Mouse (Mus musculus) CH12.LX (cell line): Measurements from ENCODE around the gene Calcoco2. TPM values are rescaled to one million over a fixed set of nuclear protein-coding genes. Genes with fewer than 3 reads are reported as not detected.
"Not testable (repeated sequence)": the region's sequence is repeated elsewhere in the genome, so short reads cannot be mapped to it uniquely, and the experiment has no call there.

Experiments used
- DNase-seq: peaks from one replicate; pipeline ENCODE4 v3.0.0-alpha.2; 2013; ENCODE audit errors: extremely low read depth
- H3K27ac ChIP-seq: 2 replicates; pipeline ENCODE4 v1.5.1; 2012; ENCODE audit warnings: low read depth, mild to moderate bottlenecking, control low read depth, moderate library complexity; ENCODE audit not compliant: insufficient read depth
- H3K27me3 ChIP-seq: replicated peaks from 2 replicates; pipeline ENCODE3; 2012; ENCODE audit warnings: inconsistent platforms
- H3K36me3 ChIP-seq, 2 experiments: replicated peaks in 1 of 2; 2 replicates each; pipeline versions ENCODE3 to v1.6.1; 2012; ENCODE audit warnings: inconsistent platforms in 1 of 2, low read length in 1 of 2, mild to moderate bottlenecking in 1 of 2, mixed read lengths in 1 of 2, moderate library complexity in 1 of 2; ENCODE audit not compliant: control insufficient read depth in 1 of 2, insufficient read depth in 1 of 2
- H3K4me1 ChIP-seq, 2 experiments: 2 replicates each; pipeline ENCODE4 v1.6.1; 2012; ENCODE audit warnings: inconsistent platforms in 1 of 2, moderate library complexity in 1 of 2; ENCODE audit not compliant: insufficient read depth in 2 of 2, control insufficient read depth in 1 of 2
- H3K4me2 ChIP-seq: 2 replicates; pipeline ENCODE4 v1.6.1; 2012; ENCODE audit warnings: low read depth, mild to moderate bottlenecking, control low read depth; ENCODE audit not compliant: poor library complexity, insufficient read depth, severe bottlenecking
- H3K4me3 ChIP-seq, 3 experiments: fragments of 150-350 bp in 1 of 3; sonication (generic) in 1 of 3; replicated peaks in 1 of 3; 2 replicates each; pipeline versions ENCODE3 to v1.5.1; 2011 to 2012; ENCODE audit warnings: low read depth in 2 of 3, low read length in 2 of 3, mild to moderate bottlenecking in 2 of 3, moderate library complexity in 2 of 3, control low read depth in 1 of 3, improper control_type of control experiment in 1 of 3, inconsistent platforms in 1 of 3, mixed read lengths in 1 of 3; ENCODE audit not compliant: poor library complexity in 1 of 3
- H3K79me2 ChIP-seq: replicated peaks from 2 replicates; pipeline ENCODE4 v1.6.1; 2012; ENCODE audit warnings: mild to moderate bottlenecking, moderate library complexity; ENCODE audit not compliant: control insufficient read depth, poor library complexity, insufficient read depth, severe bottlenecking; ENCODE audit errors: extremely low read depth
- H3K9ac ChIP-seq: 2 replicates; pipeline ENCODE4 v1.6.1; 2012; ENCODE audit warnings: low read depth, mild to moderate bottlenecking, control low read depth, moderate library complexity; ENCODE audit not compliant: insufficient read depth
- H3K9me3 ChIP-seq: replicated peaks from 2 replicates; pipeline ENCODE3; 2012; ENCODE audit warnings: low read length, inconsistent platforms, mixed read lengths
- CHD1 ChIP-seq: IDR thresholded peaks from 2 replicates; pipeline ENCODE4 v1.6.1; 2012; ENCODE audit warnings: low read depth, low read length, improper control_type of control experiment, inconsistent platforms
- CTCF ChIP-seq, 2 experiments: IDR thresholded peaks in 1 of 2; conservative IDR thresholded peaks in 1 of 2; 2 replicates each; pipeline ENCODE4 v1.5.1; 2011 to 2012; ENCODE audit warnings: low read depth in 2 of 2, low read length in 2 of 2, improper control_type of control experiment in 1 of 2, inconsistent platforms in 1 of 2, mild to moderate bottlenecking in 1 of 2, moderate library complexity in 1 of 2
- ELF1 ChIP-seq: IDR thresholded peaks from 2 replicates; pipeline ENCODE4 v1.6.1; 2014; ENCODE audit warnings: low read depth, mild to moderate bottlenecking, inconsistent platforms, low read length, improper control_type of control experiment
- KAT2A ChIP-seq: IDR thresholded peaks from 2 replicates; pipeline ENCODE4 v1.6.1; 2012; ENCODE audit warnings: low read length, improper control_type of control experiment, inconsistent platforms; ENCODE audit not compliant: insufficient replicate concordance
- MAX ChIP-seq: IDR thresholded peaks from 2 replicates; pipeline ENCODE4 v1.6.1; 2011; ENCODE audit warnings: low read length, improper control_type of control experiment
- MEF2A ChIP-seq: IDR thresholded peaks from 2 replicates; pipeline ENCODE4 v1.6.1; 2014; ENCODE audit warnings: low read depth, mild to moderate bottlenecking, inconsistent platforms, low read length, improper control_type of control experiment, borderline replicate concordance
- MXI1 ChIP-seq: IDR thresholded peaks from 2 replicates; pipeline ENCODE4 v1.6.1; 2011; ENCODE audit warnings: mild to moderate bottlenecking, low read depth, low read length, improper control_type of control experiment
- NELFE ChIP-seq: IDR thresholded peaks from 2 replicates; pipeline ENCODE4 v1.6.1; 2011; ENCODE audit warnings: low read depth, low read length, improper control_type of control experiment
- RAD21 ChIP-seq: IDR thresholded peaks from 2 replicates; pipeline ENCODE4 v1.6.1; 2011; ENCODE audit warnings: low read depth, mild to moderate bottlenecking, low read length, improper control_type of control experiment, moderate library complexity
- RCOR1 ChIP-seq: conservative IDR thresholded peaks from 2 replicates; pipeline ENCODE4 v1.6.1; 2012; ENCODE audit warnings: low read depth, mild to moderate bottlenecking, inconsistent platforms, low read length, improper control_type of control experiment
- SIN3A ChIP-seq: IDR thresholded peaks from 2 replicates; pipeline ENCODE4 v1.6.1; 2012; ENCODE audit warnings: low read length, improper control_type of control experiment, inconsistent platforms
- SMC3 ChIP-seq: IDR thresholded peaks from 2 replicates; pipeline ENCODE4 v1.6.1; 2011; ENCODE audit warnings: low read depth, low read length, improper control_type of control experiment
- USF2 ChIP-seq: conservative IDR thresholded peaks from 2 replicates; pipeline ENCODE4 v1.6.1; 2011; ENCODE audit warnings: low read depth, low read length, improper control_type of control experiment
- ZKSCAN1 ChIP-seq: IDR thresholded peaks from 2 replicates; pipeline ENCODE4 v1.6.1; 2012; ENCODE audit warnings: low read depth, inconsistent platforms, low read length, improper control_type of control experiment, borderline replicate concordance
- ZNF384 ChIP-seq: IDR thresholded peaks from 2 replicates; pipeline ENCODE4 v1.6.1; 2012; ENCODE audit warnings: low read depth, low read length, improper control_type of control experiment, inconsistent platforms
- dilution Hi-C: fragments of 300-500 bp; cut with MboI; formaldehyde crosslinking; loops from 2 replicates; pipeline ENCODE4 v1.14.3; 2020; ENCODE audit warnings: low sequenced_read_pairs; ENCODE audit not compliant: extremely low pct_unique_long_range_greater_than_20kb, extremely low pct_ligation_motif_present
- in situ Hi-C: fragments of 300-500 bp; cut with MboI; formaldehyde crosslinking; loops from 3 replicates; pipeline ENCODE4 v1.14.3; 2019; ENCODE audit warnings: low sequenced_read_pairs, low pct_ligation_motif_present, low pct_unique_long_range_greater_than_20kb, mixed read lengths
- polyA plus RNA-seq: library from polyadenylated mRNA; unstranded; fragments of >175 nt; gene quantifications from 2 replicates; pipeline ENCODE4 v1.2.1, GENCODE M21; 2012; ENCODE audit warnings: low read depth; ENCODE audit not compliant: insufficient read length
- total RNA-seq, 2 experiments: library from RNA; depleted of rRNA; stranded (reverse); fragments of 300-350 nt in 1 of 2; fragments of >200 nt in 1 of 2; gene quantifications; 2 replicates each; pipeline ENCODE4 v1.2.3; 2012 to 2014

The Calcoco2 gene
- total and polyA plus RNA-seq, 3 experiments = not detected

DNA sequence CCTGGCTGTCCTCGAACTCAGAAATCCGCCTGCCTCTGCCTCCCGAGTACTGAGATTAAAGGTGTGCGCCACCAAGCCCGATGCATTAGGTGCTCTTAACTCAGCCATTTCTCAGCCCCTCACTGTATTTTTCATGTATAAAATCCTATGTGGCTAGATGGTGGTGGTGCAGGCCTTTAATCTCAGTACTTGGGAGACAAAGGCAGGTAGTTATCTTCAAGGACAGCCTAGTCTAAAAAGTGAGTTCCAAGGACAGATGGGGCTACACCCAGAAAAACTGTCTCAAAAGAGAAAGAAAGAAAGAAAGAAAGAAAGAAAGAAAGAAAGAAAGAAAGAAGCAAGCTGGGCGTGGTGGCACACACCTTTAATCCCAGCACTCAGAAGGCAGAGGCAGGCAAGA is 3.7 kb upstream of the Calcoco2 start:
- H3K27ac ChIP-seq = no peak overlapping the region
- H3K27me3 ChIP-seq = peaks cover 64% of the 10 kb centered on the region
- dilution Hi-C loops = no loop called here
- H3K9ac ChIP-seq = no peak overlapping the region
- H3K4me1 ChIP-seq = no peaks in the 10 kb centered on the region
- no peak overlapping the region for H3K4me2 ChIP-seq
- DNase-seq = no peak
- in situ Hi-C loops = no loop called here
- no peak for TF ChIP-seq SMC3
- no peak for TF ChIP-seq ZNF384
- TF ChIP-seq SIN3A = no peak
- no peaks in the 10 kb centered on the region for H3K79me2 ChIP-seq
- no peaks in the 10 kb centered on the region for H3K36me3 ChIP-seq
- no peak overlapping the region for H3K4me3 ChIP-seq
- H3K9me3 ChIP-seq = no peaks in the 10 kb centered on the region

GRCm38 (mm10) chr11:96114077-96114476 is 2.3 kb upstream of the Calcoco2 start:
- Histone ChIP-seq H3K27ac (no peak overlapping the region), H3K4me3 (no peak overlapping the region), H3K4me1 (no peaks in the 10 kb centered on the region), H3K79me2 (no peaks in the 10 kb centered on the region), H3K9me3 (no peaks in the 10 kb centered on the region), H3K4me2 (no peak overlapping the region), H3K27me3 (peaks cover 56% of the 10 kb centered on the region), H3K9ac (no peak overlapping the region), H3K36me3 (no peaks in the 10 kb centered on the region)
- DNase-seq = no peak
- in situ Hi-C loops = no loop called here
- dilution Hi-C loops = no loop called here
- TF ChIP-seq ZKSCAN1 (no peak), NELFE (no peak), MEF2A (no peak), MXI1 (no peak), KAT2A (no peak), USF2 (no peak), RCOR1 (no peak), ELF1 (no peak), CHD1 (no peak), SMC3 (no peak), ZNF384 (no peak)

DNA sequence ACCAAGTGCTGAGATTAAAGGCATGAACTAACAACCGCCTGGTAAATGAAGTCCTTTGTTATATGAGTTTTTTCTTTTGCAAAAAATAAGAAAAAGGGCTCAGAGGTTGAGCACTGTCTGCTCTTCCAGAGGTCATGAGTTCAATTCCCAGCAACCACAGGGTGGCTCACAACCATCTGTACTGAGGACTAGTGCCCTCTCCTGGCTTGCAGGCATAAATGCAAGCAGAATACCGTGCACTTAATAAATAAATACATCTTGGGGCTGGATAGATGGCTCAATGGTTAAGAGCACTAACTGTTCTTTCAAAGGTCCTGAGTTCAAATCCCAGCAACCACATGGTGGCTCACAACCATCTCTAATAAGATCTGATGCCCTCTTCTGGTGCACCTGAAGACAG is 814 bp downstream of the Calcoco2 start:
- dilution Hi-C loops, H3K4me2 ChIP-seq, H3K9me3 ChIP-seq, H3K27ac ChIP-seq, H3K4me1 ChIP-seq, H3K4me3 ChIP-seq, H3K36me3 ChIP-seq, H3K79me2 ChIP-seq, H3K9ac ChIP-seq, in situ Hi-C loops: not testable (repeated sequence)
- peak; percentile 57 for TF ChIP-seq SMC3
- peak; percentile 28 to 79; a peak in 3 of 4 replicates for TF ChIP-seq CTCF (conservative IDR thresholded peaks at IDR 0.05 in 1 of 2, IDR thresholded peaks at IDR 0.05 in 1 of 2; ENCODE audit: low read depth in 2 of 2, low read length in 2 of 2)
- 0 out of 2 replicates have a peak, but pooled peaks have one; percentile 16 for TF ChIP-seq MAX
- peak; percentile 20 for TF ChIP-seq RAD21
- H3K27me3 ChIP-seq = peaks cover 59% of the 10 kb centered on the region
- peak; percentile 32 for DNase-seq
